Mouse (Mus musculus) MEL (cell line): Measurements from ENCODE around the gene Xlr5b. TPM values are rescaled to one million over a fixed set of nuclear protein-coding genes. Genes with fewer than 3 reads are reported as not detected.
"Not testable (repeated sequence)": the region's sequence is repeated elsewhere in the genome, so short reads cannot be mapped to it uniquely, and the experiment has no call there.

ENCODE experiments used
- DNase-seq: peaks from one replicate; pipeline ENCODE4 v3.0.0; 2011; ENCODE audit warnings: low read depth, low spot score
- H3K27ac ChIP-seq: 2 replicates; pipeline ENCODE4 v1.5.1; 2012; ENCODE audit warnings: low read depth, mild to moderate bottlenecking, control low read depth, low read length, moderate library complexity; ENCODE audit not compliant: control insufficient read depth
- H3K27me3 ChIP-seq, 2 experiments: fragments of 150-350 bp in 1 of 2; sonication (generic) in 1 of 2; 2 replicates each; pipeline ENCODE4 v1.6.1; 2012; ENCODE audit warnings: low read length in 2 of 2, mild to moderate bottlenecking in 2 of 2, improper control_type of control experiment in 1 of 2, moderate library complexity in 1 of 2; ENCODE audit not compliant: insufficient read depth in 2 of 2, control insufficient read depth in 1 of 2
- H3K36me3 ChIP-seq, 2 experiments: 2 replicates each; pipeline ENCODE4 v1.6.1; 2012 to 2014; ENCODE audit warnings: low read length in 2 of 2, improper control_type of control experiment in 1 of 2, inconsistent platforms in 1 of 2, mild to moderate bottlenecking in 1 of 2; ENCODE audit not compliant: insufficient read depth in 2 of 2, control insufficient read depth in 1 of 2
- H3K4me1 ChIP-seq, 2 experiments: fragments of 150-350 bp in 1 of 2; sonication (generic) in 1 of 2; 2 replicates each; pipeline ENCODE4 v1.6.1; 2012; ENCODE audit warnings: low read length in 2 of 2, improper control_type of control experiment in 1 of 2, mild to moderate bottlenecking in 1 of 2; ENCODE audit not compliant: insufficient read depth in 2 of 2, control insufficient read depth in 1 of 2
- H3K4me3 ChIP-seq, 2 experiments: fragments of 150-350 bp in 1 of 2; sonication (generic) in 1 of 2; 2 replicates each; pipeline ENCODE4 v1.5.1; 2012; ENCODE audit warnings: low read depth in 2 of 2, low read length in 2 of 2, mild to moderate bottlenecking in 2 of 2, moderate library complexity in 2 of 2, control low read depth in 1 of 2, improper control_type of control experiment in 1 of 2; ENCODE audit not compliant: control insufficient read depth in 1 of 2, insufficient read depth in 1 of 2
- H3K79me2 ChIP-seq: 2 replicates; pipeline ENCODE4 v1.6.1; 2012; ENCODE audit warnings: mild to moderate bottlenecking, low read length, moderate library complexity; ENCODE audit not compliant: control insufficient read depth, poor library complexity, insufficient read depth
- H3K9ac ChIP-seq: 2 replicates; pipeline ENCODE4 v1.6.1; 2012; ENCODE audit warnings: low read depth, mild to moderate bottlenecking, control low read depth, low read length, moderate library complexity; ENCODE audit not compliant: control insufficient read depth, poor library complexity, severe bottlenecking
- H3K9me3 ChIP-seq: fragments of 150-350 bp; sonication (generic); replicated peaks from 2 replicates; pipeline ENCODE4 v1.6.1; 2012; ENCODE audit warnings: mild to moderate bottlenecking, low read length, improper control_type of control experiment, moderate library complexity; ENCODE audit not compliant: insufficient read depth
- polyA plus RNA-seq, 2 experiments: library from polyadenylated mRNA; stranded (reverse) in 1 of 2; unstranded in 1 of 2; fragments of >175 nt in 1 of 2; fragments of >200 nt in 1 of 2; gene quantifications; 2 replicates each; pipeline versions ENCODE4 v1.2.1 to v1.2.4; 2012; ENCODE audit warnings: low replicate concordance in 2 of 2, low read depth in 1 of 2; ENCODE audit not compliant: insufficient read length in 2 of 2, insufficient read depth in 1 of 2, missing spikeins in 1 of 2
- total RNA-seq: library from RNA; depleted of rRNA; stranded (reverse); fragments of 300-350 nt; gene quantifications from 2 replicates; pipeline ENCODE4 v1.2.3, GENCODE M21; 2012; rRNA removed

Gene Xlr5b
- total RNA-seq (not detected in 2 replicates), polyA plus RNA-seq (not detected)

DNA sequence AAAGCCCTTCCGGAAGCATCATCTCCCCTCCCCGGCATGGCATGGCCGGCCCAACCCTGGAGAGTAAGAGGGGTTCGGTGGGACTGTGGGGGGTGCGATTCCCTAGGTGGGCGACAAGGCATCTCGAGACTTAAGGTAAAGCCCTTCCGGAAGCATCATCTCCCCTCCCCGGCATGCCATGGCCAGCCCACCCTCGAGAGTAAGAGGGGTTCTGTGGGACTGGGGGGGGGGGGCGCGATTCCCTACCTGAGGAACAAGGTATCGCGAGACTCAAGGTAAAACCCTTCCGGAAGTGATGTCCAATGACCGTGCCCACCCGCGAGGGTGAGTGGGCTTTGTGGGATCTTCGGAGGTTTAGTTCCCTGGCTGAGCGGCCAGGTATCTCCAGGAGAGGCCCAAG is at the start of gene Xlr5b:
Gene Xlr5b, plus strand, starts transcription at position 301 of the 400 bp plus-strand sequence.
- not testable (repeated sequence) for DNase-seq, H3K4me3 ChIP-seq, H3K27me3 ChIP-seq, H3K27ac ChIP-seq, H3K36me3 ChIP-seq, H3K9me3 ChIP-seq, H3K4me1 ChIP-seq, H3K79me2 ChIP-seq, H3K9ac ChIP-seq

DNA sequence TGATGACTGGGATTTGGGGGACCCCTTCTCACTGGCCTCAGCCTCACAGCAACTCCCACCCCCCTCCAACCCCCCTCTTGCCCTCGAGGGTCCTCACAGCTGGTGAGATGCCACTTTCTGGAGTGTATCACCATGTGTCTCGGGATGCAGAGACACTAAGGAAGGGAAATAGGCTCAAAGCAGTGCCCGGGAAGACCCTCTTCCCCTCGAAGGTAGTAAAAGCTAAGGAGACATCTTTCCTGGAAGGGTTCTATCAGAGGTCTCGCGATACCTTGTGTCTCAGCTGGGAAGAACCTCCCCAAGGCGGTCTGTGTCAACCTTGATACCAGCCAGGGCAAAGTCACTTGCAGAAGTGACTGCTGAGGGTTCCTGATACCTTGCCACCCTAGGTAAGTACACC is 31.8 kb upstream of the Xlr5b start, which contains the start of gene Gm14685:
Gene Gm14685, plus strand, starts transcription at position 301 of the 400 bp plus-strand sequence.
- not testable (repeated sequence) for H3K9ac ChIP-seq, DNase-seq, H3K4me3 ChIP-seq, H3K27me3 ChIP-seq, H3K4me1 ChIP-seq, H3K27ac ChIP-seq, H3K36me3 ChIP-seq, H3K9me3 ChIP-seq, H3K79me2 ChIP-seq

DNA sequence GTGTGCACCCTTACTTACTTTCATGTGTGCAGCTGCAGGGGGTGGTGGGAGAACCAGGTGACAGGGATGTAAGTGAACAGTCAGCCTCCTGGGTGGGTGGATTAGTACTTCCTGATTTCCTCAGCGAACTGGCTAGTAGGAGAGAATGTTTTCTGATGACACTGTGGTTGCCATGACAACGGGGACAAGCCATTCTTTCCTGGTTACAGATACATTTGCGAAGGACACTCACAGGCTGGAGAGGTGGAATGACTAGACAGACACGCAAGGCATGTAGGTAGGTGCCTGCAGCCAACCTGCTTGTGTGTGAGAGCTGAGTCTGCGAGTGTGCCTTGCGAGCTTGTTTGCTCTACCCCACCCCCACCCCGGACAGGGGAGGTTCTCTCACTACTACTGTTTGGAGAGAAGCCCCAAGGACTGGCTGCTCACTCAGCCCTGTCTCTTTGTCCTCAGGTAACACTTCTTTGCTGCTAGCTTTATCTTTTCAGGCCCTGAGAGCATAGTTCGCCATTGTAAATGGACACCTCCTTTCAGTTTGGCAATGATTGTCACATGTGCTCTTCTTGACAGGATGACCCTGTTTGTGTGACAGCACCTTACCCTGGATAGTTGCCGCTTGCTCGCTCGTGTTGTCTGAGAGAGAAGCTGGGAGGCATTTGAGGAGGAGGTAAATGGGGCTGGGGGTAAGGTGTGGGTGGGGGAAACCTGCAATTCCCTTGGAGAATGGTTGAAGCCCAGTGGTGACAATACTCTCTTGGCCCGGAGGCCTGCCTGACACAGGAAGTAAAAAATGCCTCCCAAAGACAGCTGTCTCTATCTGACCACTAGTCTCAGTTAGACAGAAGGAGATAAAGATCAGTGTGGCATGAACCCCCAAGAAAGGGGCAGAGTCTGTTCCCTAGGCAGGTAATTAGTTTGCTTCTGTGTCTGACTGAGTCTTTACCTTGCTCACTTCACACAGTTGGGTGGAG is 25.5 kb upstream of the Xlr5b start:
- not testable (repeated sequence) for H3K27me3 ChIP-seq, H3K9me3 ChIP-seq, H3K79me2 ChIP-seq, H3K4me3 ChIP-seq, H3K27ac ChIP-seq, DNase-seq, H3K9ac ChIP-seq, H3K36me3 ChIP-seq, H3K4me1 ChIP-seq

DNA sequence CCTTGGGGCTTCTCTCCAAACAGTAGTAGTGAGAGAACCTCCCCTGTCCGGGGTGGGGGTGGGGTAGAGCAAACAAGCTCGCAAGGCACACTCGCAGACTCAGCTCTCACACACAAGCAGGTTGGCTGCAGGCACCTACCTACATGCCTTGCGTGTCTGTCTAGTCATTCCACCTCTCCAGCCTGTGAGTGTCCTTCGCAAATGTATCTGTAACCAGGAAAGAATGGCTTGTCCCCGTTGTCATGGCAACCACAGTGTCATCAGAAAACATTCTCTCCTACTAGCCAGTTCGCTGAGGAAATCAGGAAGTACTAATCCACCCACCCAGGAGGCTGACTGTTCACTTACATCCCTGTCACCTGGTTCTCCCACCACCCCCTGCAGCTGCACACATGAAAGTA is 5.4 kb upstream of the Xlr5b start:
- H3K4me1 ChIP-seq, H3K9ac ChIP-seq, DNase-seq, H3K27me3 ChIP-seq, H3K9me3 ChIP-seq, H3K36me3 ChIP-seq, H3K79me2 ChIP-seq, H3K27ac ChIP-seq, H3K4me3 ChIP-seq: not testable (repeated sequence)

DNA sequence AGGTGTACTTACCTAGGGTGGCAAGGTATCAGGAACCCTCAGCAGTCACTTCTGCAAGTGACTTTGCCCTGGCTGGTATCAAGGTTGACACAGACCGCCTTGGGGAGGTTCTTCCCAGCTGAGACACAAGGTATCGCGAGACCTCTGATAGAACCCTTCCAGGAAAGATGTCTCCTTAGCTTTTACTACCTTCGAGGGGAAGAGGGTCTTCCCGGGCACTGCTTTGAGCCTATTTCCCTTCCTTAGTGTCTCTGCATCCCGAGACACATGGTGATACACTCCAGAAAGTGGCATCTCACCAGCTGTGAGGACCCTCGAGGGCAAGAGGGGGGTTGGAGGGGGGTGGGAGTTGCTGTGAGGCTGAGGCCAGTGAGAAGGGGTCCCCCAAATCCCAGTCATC is 754 bp downstream of the Xlr5b start, which contains the start of gene DXBay18:
Gene DXBay18, minus strand, starts transcription at position 101 of the 400 bp plus-strand sequence.
- not testable (repeated sequence) for H3K27ac ChIP-seq, H3K9me3 ChIP-seq, H3K4me3 ChIP-seq, DNase-seq, H3K36me3 ChIP-seq, H3K79me2 ChIP-seq, H3K27me3 ChIP-seq, H3K4me1 ChIP-seq, H3K9ac ChIP-seq

DNA sequence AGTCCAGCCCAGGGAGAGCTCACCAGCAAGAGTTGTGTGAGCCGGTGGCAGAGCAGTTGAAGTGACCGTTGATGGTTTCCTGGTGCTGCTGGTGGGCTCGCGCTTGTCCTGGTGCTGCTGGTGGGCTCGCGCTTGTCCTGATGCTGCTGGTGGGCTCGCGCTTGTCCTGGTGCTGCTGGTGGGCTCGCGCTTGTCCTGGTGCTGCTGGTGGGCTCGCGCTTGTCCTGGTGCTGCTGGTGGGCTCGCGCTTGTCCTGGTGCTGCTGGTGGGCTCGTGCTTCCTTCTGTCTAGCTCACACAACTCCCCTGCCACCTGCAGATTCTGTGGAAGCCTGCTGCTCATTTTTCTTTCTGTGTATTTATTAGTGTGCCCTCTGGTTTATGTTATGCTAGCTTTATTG is 28.3 kb downstream of the Xlr5b start, which contains the start of gene Spin2d:
Gene Spin2d, minus strand, starts transcription at position 101 of the 400 bp plus-strand sequence.
- not testable (repeated sequence) for H3K27me3 ChIP-seq, H3K9me3 ChIP-seq, H3K4me3 ChIP-seq, H3K36me3 ChIP-seq, H3K9ac ChIP-seq, H3K79me2 ChIP-seq, H3K4me1 ChIP-seq, DNase-seq, H3K27ac ChIP-seq
